Mouse (Mus musculus): ENCODE data around the gene H2-T23.
"Not testable (repeated sequence)": the region's sequence is repeated elsewhere in the genome, so short reads cannot be mapped to it uniquely, and the experiment has no call there.

The H2-T23 gene

GRCm38 (mm10) chr17:36032351-36032875, at the start of gene H2-T23:
Gene H2-T23, minus strand, starts transcription at chr17:36032855.
- DNase-seq (ENCODE audit: low spot score) = peak; percentile 55

GRCm38 (mm10) chr17:36081901-36082300, 49.2 kb upstream of the H2-T23 start:
- DNase-seq (ENCODE audit: low spot score) = not testable (repeated sequence)

GRCm38 (mm10) chr17:36060829-36061228, 28.2 kb upstream of the H2-T23 start:
- peak; percentile 80 for DNase-seq (ENCODE audit: low spot score)

GRCm38 (mm10) chr17:36058362-36058761, 25.7 kb upstream of the H2-T23 start, which contains the start of gene Gm11127:
Gene Gm11127, minus strand, starts transcription at chr17:36058371.
- not testable (repeated sequence) for DNase-seq (ENCODE audit: low spot score)

- not testable (repeated sequence) for DNase-seq (ENCODE audit: low spot score)
Measured at GRCm38 (mm10) chr17:36057927-36058326, 25.3 kb upstream of the H2-T23 start.

GRCm38 (mm10) chr17:36043286-36043685, 10.6 kb upstream of the H2-T23 start:
- no peak for DNase-seq (ENCODE audit: low spot score)

- DNase-seq (ENCODE audit: low spot score) = peak; percentile 59
Measured at GRCm38 (mm10) chr17:36042610-36043169, 10.0 kb upstream of the H2-T23 start, which contains the start of the genes H2-T22 and Gm6034. Gene H2-T22, minus strand, starts transcription at chr17:36042747. Gene Gm6034, plus strand, starts transcription at chr17:36042961.

- DNase-seq (ENCODE audit: low spot score) = not testable (repeated sequence)
Measured at GRCm38 (mm10) chr17:36042055-36042454, 9.4 kb upstream of the H2-T23 start.

- DNase-seq (ENCODE audit: low spot score) = not testable (repeated sequence)
Measured at GRCm38 (mm10) chr17:36040604-36041003, 7.9 kb upstream of the H2-T23 start.

- not testable (repeated sequence) for DNase-seq (ENCODE audit: low spot score)
Measured at GRCm38 (mm10) chr17:36036126-36036525, 3.5 kb upstream of the H2-T23 start.

- DNase-seq (ENCODE audit: low spot score) = peak; percentile 45
Measured at GRCm38 (mm10) chr17:36035010-36035638, 2.5 kb upstream of the H2-T23 start.

- not testable (repeated sequence) for DNase-seq (ENCODE audit: low spot score)
Measured at GRCm38 (mm10) chr17:36034524-36034923, 1.9 kb upstream of the H2-T23 start.

GRCm38 (mm10) chr17:36031583-36032331, 898 bp downstream of the H2-T23 start:
- peak; percentile 64 for DNase-seq (ENCODE audit: low spot score)

GRCm38 (mm10) chr17:36030703-36031582, 1.7 kb downstream of the H2-T23 start:
- not testable (repeated sequence) for DNase-seq (ENCODE audit: low spot score)

GRCm38 (mm10) chr17:36030046-36030702, 2.5 kb downstream of the H2-T23 start:
- DNase-seq (ENCODE audit: low spot score) = peak; percentile 48

GRCm38 (mm10) chr17:36028879-36029619, 3.6 kb downstream of the H2-T23 start:
- no peak for DNase-seq (ENCODE audit: low spot score)

GRCm38 (mm10) chr17:36027663-36028062, 5.0 kb downstream of the H2-T23 start:
- DNase-seq (ENCODE audit: low spot score) = no peak

- DNase-seq (ENCODE audit: low spot score) = no peak
Measured at GRCm38 (mm10) chr17:36025901-36026300, 6.8 kb downstream of the H2-T23 start.

GRCm38 (mm10) chr17:36025197-36025596, 7.5 kb downstream of the H2-T23 start:
- no peak for DNase-seq (ENCODE audit: low spot score)
